Mouse (Mus musculus) mesoderm, embryonic 11.5 days (tissue): ENCODE results near the gene Zxdc.

Experiments used
- DNase-seq: peaks from one replicate; pipeline ENCODE4 v3.0.0-alpha.2; 2012; ENCODE audit warnings: low read depth, low spot score

Zxdc gene

GRCm38 (mm10) chr6:90377708-90378107 lies 8.4 kb downstream of the Zxdc start:
- no peak for DNase-seq

GRCm38 (mm10) chr6:90381465-90381864 lies 12.2 kb downstream of the Zxdc start:
- no peak for DNase-seq

GRCm38 (mm10) chr6:90390629-90391028 lies 21.3 kb downstream of the Zxdc start:
- DNase-seq, result no peak

DNA sequence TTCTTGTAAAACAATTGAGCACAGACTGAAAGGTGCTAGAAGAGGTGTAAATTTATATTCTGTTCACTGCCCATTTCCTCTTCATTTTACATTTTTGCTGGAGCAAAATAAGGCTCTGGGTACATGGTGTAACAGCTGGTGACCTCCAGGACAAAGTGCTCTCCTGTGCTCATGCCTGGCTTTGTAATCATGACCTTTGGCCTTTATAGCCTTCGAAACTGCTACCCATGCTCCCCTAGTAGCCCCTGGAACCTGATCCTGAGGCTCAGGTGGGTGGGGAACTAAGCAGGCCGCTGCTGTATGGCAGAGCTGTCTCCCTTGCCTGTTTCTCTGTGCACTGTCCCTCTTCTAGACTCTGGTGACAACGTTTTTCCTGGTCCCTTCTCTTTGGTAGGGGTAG lies 24.7 kb downstream of the Zxdc start:
- DNase-seq, result no peak

GRCm38 (mm10) chr6:90395751-90396150 lies 26.5 kb downstream of the Zxdc start:
- no peak for DNase-seq

GRCm38 (mm10) chr6:90397291-90397690 lies 28.0 kb downstream of the Zxdc start:
- no peak for DNase-seq

GRCm38 (mm10) chr6:90408632-90409031 lies 39.3 kb downstream of the Zxdc start:
- DNase-seq, result no peak

DNA sequence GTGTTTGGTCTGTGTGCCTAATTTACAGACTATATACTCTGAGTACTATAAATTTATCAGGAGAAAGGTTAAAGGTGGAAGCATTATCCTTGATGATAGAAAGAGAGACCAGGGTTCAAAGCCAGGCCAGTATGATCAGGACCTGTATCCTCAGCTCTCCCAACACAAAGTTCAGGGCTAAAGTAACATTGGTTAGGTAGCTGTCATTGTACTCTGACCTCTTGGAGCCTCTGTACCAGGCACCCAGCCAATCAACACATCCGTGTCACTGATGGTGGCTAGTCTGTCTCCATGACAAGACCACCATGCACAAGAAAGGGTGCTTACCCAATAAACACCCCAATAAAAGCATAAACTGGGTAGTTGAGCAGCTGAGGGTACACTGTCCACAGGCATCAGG lies 41.7 kb downstream of the Zxdc start:
- DNase-seq, result no peak

DNA sequence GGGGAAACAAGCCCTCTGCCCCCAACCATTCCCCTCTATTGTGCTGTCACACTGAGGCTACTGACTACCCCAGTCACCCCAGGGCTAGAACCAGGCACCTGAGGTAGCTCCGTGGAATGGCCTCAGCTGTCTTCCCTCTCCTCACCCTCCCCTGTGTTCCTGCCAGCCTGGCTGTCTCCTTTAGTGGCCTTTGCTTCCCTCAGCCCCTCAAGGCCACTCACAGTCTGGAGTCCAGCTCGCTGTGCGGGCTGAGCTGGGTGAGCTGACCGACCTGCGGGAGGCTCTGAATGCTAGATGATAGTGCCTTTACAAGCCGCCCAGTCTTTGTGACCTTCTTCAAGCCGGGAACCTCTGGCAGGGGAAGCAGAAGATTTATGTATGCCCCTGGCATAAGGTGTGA lies 42.6 kb downstream of the Zxdc start:
- no peak for DNase-seq

- DNase-seq, result peak; percentile 92
Measured at GRCm38 (mm10) chr6:90422565-90422964, 53.3 kb downstream of the Zxdc start.

GRCm38 (mm10) chr6:90425361-90425760 lies 56.1 kb downstream of the Zxdc start:
- no peak for DNase-seq

DNA sequence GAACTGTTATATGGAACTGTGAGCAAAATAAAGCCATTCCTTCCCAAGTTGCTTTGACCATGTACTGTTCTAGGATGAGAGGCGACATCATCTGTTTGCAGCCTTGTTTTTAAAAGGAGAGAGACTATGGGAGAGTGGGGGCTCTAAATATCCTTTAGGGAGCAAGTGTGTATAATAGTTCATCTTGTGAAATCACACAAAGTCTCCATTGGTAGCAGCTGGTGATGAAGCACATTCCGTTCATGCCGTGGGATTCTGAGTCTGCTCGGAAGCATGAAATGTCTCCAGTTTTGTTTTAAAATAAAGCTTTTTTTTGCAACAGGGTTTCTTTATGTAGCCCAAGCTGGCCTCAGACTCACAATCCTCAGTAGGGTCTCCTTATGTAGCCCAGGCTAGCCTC lies 56.7 kb downstream of the Zxdc start:
- no peak for DNase-seq

- peak; percentile 76 for DNase-seq
Measured at GRCm38 (mm10) chr6:90428380-90428974, 59.2 kb downstream of the Zxdc start, which contains the start of gene Cfap100. TSS of gene Cfap100 (minus strand) at chr6:90428797.

DNA sequence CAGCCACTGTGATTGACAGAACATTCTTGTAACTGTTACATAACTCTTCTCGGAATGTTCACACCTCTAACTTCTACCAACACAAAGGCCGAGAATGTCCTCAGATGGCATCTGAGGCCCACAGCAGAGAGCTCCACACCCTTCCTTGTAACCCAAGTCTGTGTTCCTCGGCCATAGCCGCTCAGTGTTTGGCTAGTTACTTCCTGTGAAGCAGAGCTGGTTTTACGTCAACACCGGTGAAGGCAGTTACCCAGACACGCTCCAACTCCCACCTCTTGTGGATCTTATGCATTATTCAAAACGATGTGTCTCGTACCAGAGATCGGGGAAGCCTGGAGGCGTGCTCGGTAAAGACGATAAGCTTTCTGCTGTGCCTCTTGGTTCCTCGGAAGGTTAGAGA lies 60.6 kb downstream of the Zxdc start:
- no peak for DNase-seq

DNA sequence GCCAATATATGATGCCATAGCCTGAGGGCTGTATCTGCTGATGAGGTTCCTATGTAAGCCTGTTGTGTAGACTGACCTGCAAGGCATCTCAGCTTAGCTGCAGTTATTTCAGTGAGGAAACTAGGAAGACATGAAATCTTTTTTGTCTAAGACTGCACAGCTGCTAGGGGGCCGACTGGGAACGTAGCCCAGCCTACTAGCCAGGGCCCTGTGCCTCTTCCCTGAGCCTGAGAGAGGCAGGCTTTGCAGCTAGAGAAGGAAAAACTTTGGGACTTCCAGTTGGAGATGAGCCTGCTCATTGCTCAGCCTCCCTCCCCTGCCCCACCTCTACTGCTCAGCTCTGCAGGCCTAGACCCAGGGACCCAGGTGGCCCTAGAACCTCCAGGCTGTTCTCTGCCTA lies 62.2 kb downstream of the Zxdc start:
- no peak for DNase-seq

GRCm38 (mm10) chr6:90434687-90435086 lies 65.4 kb downstream of the Zxdc start:
- no peak for DNase-seq

DNA sequence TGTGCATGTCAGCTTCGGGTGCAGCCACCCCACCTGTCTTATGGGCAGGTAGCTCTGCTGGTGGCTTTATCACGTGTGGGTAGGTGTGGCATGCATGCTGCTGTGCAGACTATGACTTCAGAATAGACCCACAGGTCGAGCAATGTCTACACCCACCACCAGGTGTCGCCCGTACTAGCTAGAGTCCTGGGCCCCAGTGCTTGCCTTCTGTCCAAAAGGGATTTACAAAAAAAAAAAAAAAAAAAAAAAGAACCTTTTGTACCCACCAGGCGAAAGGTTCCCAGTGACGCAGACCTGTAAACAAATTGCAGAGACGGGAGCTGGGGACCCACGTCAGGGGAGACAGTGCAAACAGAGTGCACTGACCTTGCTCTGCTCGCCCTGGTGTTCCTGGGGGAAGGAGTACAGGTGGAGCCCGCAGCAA lies 65.9 kb downstream of the Zxdc start:
- peak; percentile 79 for DNase-seq

- no peak for DNase-seq
Measured at GRCm38 (mm10) chr6:90436192-90436907, 67.1 kb downstream of the Zxdc start.

- no peak for DNase-seq
Measured at GRCm38 (mm10) chr6:90437041-90437440, 67.7 kb downstream of the Zxdc start.

DNA sequence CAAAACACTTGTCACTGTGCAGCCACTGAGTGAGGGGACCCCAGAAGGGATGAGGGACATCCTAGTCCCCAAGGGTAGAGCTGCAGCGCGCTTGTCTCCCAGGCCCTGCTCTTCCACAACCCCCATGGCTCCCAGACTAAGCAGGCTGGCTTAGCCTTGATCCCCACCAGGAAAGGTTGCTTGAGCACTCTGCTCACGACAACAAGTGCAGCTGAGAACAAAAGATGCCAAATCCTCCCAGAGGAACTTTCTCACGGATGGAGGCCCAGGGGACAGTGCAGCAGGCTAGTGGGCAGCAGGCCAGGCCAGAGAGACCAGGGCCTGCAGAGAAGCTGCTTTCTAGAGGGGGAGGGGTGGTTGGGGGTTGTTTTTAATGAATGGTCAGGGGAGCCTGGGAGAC lies 77.6 kb downstream of the Zxdc start:
- DNase-seq, result no peak

GRCm38 (mm10) chr6:90450179-90450578 lies 80.9 kb downstream of the Zxdc start:
- DNase-seq, result peak; percentile 70

- no peak for DNase-seq
Measured at GRCm38 (mm10) chr6:90450697-90451096, 81.4 kb downstream of the Zxdc start.

- DNase-seq, result no peak
Measured at GRCm38 (mm10) chr6:90451512-90451911, 82.2 kb downstream of the Zxdc start.
